Mouse (Mus musculus) monocyte, adult 5-6 weeks (primary cell): ENCODE data around the gene Magi1. TPM values are rescaled to one million over a fixed set of nuclear protein-coding genes. Genes with fewer than 3 reads are reported as not detected.

ENCODE experiments used
- ATAC-seq: fragments of 153-309, 156-312 bp; replicated peaks from 2 replicates; pipeline ENCODE4 v1.8.0; 2017; ENCODE audit warnings: mild to moderate bottlenecking; ENCODE audit not compliant: low TSS enrichment, insufficient number of reproducible peaks, severe bottlenecking, poor library complexity, low FRiP score
- total RNA-seq: library from RNA; stranded (forward); fragments of 200-1000, 200-491, 200-594 nt; gene quantifications from 3 replicates; pipeline ENCODE4 v1.2.3, GENCODE M21; 2017

Magi1 gene
- not detected in 3 replicates for total RNA-seq

DNA sequence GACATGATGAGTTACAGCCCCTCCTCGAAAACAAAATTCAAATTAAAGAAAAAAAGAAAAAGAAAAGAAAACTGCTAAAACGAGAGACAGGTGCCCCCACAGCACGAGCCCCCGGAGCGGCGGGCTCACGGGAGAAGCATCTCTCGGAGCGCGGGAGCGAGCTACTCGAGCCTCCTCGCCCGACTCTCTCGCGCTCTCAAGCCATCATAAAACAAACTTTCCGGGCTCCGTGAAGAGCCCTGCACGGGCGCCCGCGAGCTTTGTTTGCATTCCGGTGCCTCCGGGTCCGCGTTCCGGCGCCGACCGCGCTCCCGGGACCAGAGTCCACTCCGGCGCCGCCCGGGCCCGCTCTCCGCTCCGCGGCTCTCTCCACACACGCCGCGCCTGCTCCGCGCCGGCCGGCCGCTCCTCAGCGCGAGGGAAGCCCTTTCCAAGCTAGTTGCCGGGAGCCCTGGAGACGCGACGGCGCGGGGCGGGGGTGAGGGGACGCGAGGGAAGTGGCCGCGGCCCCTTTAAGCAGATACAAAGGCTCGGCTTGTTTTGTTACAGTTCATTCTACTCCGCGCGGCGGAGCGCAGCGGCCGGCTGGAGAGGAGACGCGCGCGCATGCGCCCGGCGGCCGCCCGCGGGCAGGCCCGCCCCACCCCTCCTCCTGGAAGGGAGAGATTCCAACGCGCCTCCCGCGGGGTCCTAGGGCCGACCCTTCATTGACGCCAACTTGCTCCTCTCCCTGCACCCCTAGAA lies at the start of gene Magi1:
Magi1 (minus strand) TSS at position 600 of the 744 bp plus-strand sequence.
- ATAC-seq: no peak

DNA sequence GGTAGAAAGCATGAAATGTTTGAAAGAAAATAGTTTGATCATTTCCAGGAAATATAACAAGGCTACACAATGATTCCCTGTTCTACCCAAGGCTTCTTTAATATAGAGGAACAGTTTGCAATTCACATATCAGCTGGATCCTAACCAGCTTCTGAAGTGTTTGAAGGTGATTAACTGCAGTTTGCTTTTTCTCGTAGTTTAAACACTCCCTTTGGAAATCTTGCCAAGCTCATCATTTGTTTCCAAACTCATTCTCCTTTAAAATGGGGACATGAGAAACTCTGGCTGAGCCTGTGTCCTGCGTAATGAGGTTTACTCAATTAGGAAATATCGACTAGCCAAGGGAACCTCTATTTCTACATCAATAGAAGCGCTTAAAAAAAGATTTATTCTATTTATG lies 43.4 kb upstream of the Magi1 start:
- no peak for ATAC-seq

DNA sequence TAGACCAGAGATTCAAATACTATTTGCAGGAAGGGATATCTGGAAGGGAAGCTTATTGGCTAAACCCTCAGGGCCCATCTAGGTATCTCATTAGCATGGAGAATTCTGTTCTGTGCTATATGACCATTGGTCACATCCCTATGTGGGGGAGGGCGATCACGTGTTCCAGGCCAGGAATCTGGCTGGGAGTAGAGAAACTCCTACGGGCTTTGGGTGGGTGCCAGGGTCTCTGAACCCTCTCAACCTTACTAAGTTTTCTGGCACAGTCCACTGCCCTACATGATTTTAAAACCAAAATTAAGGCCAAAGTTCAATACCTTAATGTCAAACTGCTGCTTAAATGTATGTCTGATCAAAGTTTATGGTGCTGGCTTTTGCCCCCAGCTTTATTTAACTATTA lies 33.2 kb upstream of the Magi1 start:
- ATAC-seq: no peak

DNA sequence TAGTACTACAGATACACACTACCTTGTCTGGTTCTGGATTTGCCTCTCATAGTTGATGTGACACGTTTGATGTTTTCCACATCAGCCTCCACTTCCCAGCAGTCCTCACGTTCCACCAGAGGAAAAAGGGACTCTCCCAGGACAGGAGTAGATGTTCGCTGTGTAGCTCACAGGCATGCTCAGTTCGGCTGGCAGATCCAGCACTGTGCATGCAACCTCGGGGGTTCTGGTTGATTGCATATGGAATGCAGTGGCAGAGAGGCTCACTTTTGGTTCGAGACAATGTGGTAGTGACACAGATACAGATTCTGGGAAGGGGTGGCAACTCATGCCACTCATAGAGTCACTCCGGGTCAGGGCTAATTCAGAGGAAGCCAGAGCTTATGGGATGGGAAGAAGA lies 28.6 kb upstream of the Magi1 start:
- ATAC-seq: no peak

GRCm38 (mm10) chr6:94308498-94308897 lies 24.8 kb upstream of the Magi1 start:
- ATAC-seq: no peak

GRCm38 (mm10) chr6:94303512-94303911 lies 19.8 kb upstream of the Magi1 start:
- no peak for ATAC-seq

- ATAC-seq: no peak
Measured at GRCm38 (mm10) chr6:94301804-94302203, 18.1 kb upstream of the Magi1 start.

GRCm38 (mm10) chr6:94300562-94300961 lies 16.8 kb upstream of the Magi1 start:
- no peak for ATAC-seq

DNA sequence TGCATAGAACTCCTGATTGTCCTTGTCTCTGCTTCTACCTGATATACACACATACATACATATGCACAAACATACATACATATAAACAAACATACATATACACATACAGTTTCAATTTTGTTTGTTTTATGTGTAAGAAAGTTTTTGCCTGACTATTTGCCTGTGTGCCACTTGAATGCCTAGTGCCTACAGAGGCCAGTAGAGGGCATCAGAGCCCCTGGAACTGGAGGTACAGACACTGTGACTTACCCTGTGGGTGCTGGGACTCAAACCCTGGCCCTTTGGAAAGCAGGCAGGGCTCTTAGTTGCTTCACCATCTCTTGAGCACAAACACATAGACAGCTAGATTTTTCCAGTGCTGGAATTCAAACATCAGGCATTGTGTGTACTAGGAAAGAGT lies 3.7 kb upstream of the Magi1 start:
- ATAC-seq: no peak

- no peak for ATAC-seq
Measured at GRCm38 (mm10) chr6:94286555-94286954, 2.8 kb upstream of the Magi1 start.

GRCm38 (mm10) chr6:94284089-94284825 lies 540 bp upstream of the Magi1 start:
- no peak for ATAC-seq

DNA sequence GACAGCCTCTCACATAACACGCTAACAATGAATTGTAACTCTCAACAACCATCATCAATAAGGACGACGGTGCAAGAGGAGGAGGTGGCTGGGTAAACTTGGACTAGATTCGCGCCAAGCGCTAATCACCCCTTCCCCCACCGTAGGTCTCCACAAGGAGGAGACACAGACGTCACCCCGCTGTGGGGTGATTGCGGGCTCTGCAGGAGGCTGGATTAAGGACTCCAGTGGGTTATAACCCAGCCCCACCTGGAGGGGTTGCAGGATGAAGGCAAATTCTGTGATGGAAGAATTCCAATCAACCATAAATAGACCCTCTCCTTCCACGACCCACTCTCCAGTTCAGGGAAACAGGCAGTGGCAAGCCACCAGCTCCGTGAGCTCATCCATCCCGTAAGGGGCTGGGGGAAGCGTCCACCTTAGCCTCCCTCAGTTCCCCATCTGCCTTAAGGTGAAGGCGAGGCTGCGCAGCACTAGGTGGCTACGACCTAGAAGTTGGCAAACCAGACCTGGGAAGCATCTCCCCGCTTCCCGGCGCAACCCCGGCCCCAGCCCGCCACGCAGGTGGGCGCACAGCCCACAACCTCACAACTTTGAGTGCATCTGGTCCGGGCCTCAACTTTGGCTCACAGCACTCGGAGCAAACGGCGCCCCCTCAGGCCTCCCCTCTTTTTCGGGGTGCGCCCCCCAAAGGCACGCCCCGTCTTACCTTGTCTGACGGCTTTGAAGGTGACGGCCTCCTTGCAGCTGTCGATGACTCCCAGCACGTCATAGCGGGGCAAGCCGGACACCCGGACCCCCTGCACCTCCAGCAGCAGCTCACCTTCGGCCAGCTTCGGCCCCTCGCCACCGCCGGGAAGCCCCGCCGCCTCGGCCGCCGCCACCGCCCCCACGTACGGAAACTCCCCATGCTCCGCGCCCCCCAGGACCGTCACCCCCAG lies 1.1 kb downstream of the Magi1 start:
- no peak for ATAC-seq

DNA sequence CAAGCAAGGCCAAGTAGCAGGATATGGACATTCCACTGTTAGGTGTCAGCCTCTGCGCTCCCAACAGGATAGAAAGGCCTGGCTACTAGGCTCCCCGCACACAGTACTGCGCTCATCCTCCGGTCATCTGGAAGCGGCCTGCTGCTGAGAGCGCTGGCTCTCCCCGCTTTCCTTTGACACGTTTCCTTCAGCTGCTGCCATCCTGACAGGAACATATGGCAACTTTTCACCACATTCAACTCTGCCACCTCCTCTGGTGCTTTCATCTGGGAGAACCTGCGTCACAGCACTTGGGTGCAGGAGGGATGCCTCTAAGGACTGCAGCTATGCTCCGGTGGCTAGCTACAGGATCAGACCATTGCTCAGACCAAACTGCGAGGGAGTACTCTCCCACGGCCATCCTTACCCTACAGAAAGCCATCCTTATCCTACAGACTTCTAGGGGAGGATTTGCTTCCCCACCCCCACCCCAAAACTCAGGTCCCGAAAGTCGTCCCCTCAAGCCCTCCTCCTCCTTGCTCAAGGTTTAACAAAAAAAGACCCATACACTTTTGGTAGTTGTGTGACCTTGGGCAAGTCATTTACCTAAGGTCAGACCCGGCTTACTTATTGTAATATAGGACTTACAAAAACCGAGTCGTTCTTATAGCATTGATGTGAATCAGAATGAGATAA lies 2.0 kb downstream of the Magi1 start:
- ATAC-seq: no peak

DNA sequence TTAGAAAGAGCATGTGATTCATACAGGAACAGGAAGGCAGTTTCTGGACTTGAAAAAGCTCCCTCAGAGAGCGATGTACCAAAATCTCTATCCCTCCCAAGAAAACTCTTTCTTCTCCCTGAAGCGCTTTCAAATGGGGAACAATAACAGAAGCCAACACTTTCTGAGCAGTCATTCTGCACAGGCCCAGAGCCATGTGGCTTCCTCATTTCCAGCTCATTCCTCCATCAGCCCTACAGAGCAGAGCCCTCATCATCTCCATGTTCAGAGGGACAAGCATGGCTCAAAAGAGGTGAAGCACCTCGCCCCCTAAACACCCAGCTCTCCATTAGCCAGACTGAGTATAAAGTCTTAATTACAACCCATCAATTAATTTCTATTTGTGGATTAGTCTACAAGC lies 9.8 kb downstream of the Magi1 start:
- no peak for ATAC-seq

DNA sequence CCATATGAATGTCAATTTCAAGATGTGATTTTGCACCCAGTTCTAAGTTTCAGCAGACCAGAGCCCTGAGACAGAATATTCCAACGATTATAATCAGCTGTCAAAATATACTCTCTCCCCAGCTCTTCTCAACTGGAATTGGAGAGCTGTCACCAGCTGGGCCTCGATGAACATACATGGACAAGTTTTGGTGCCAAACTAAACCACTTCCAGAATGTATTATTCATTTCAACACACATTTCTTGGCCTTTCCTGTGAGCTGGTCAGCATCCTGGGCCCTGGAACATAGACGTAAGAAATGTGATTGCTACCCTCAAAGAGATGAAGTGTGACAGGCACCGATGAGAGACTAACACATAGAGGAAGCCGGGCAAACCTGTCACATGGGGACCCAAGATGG lies 13.7 kb downstream of the Magi1 start:
- no peak for ATAC-seq

DNA sequence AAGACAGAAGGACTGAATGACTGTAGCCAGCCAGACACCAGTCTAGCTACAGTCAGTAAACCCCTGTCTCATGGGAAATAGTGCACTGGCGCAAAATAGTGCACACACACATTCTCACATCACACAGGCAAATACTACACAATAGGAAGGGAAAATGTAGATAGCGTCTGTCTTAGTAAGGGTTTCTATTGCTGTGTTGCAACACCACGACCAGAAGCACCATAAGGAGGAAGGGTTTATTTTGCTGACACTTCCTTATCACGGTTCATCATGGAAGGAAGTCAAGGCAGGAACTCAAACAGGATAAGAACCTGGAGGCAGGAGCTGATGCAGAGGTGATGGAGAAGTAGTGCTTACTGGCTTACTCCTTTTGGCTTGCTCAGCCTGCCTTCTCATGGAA lies 14.5 kb downstream of the Magi1 start:
- no peak for ATAC-seq

GRCm38 (mm10) chr6:94265244-94265935 lies 18.3 kb downstream of the Magi1 start:
- no peak for ATAC-seq
